Mouse (Mus musculus): ENCODE measurements around the gene Rnf19b. TPM values are rescaled to one million over a fixed set of nuclear protein-coding genes. Genes with fewer than 3 reads are reported as not detected.

The Rnf19b gene
- polyA plus RNA-seq, 1 experiment from 2014 or later = 26.5 TPM

DNA sequence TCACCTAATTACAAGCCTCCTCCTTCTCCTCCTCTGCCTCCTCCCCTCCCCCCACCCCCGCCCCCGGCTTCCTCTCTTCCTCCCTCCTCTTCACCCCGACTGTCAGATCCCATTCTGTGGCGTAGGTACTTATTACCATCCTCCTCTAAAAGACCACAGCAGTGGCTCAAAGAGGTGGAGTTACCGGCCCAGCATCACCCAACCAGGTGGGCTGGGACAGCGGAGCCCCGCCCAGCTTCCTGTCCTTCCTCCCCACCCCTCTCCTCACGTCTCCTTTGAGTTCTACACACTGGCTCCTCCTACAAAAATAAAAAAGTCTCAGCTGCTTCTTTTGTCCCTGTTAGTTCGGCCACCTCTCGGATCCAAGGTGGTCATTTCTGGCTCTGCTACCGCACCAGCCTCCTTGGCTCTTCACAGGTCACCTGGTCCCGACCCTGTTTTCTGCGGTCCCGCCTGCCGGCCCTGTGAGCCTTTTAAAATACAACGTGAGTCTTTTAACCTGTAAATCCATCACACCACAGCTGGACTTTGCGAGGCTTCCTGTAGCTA lies 72.8 kb downstream of the Rnf19b start:
- Histone ChIP-seq H3K9me3 (ENCODE audit: control insufficient read depth, low read length) (no peaks in the 10 kb centered on the region), H3K4me2 (ENCODE audit: low read length) (peak overlapping the region; percentile 30), H3K27me3 (replicated peaks; ENCODE audit: control insufficient read depth, insufficient read depth, low read length) (no peaks in the 10 kb centered on the region; the same call in 1 of the 2 replicates), H3K36me3 (ENCODE audit: control insufficient read depth, insufficient read depth) (no peaks in the 10 kb centered on the region), H3K4me3 (replicated peaks; ENCODE audit: low read length) (peak overlapping the region; percentile 9; the same call in 1 of the 2 replicates), H3K9ac (replicated peaks; ENCODE audit: low read depth, low read length) (0 out of 2 replicates have a peak overlapping the region, but pooled peaks have one; percentile 20), H3K27ac (ENCODE audit: low read length) (no peak overlapping the region), H3K4me1 (replicated peaks; ENCODE audit: control insufficient read depth, insufficient read depth, low read length) (peaks cover 23% of the 10 kb centered on the region)
- 0 out of 2 replicates have a peak, but pooled peaks have one; percentile 47 for ATAC-seq
- 10% methylated on average over 16 of the region's 17 CpGs for WGBS

DNA sequence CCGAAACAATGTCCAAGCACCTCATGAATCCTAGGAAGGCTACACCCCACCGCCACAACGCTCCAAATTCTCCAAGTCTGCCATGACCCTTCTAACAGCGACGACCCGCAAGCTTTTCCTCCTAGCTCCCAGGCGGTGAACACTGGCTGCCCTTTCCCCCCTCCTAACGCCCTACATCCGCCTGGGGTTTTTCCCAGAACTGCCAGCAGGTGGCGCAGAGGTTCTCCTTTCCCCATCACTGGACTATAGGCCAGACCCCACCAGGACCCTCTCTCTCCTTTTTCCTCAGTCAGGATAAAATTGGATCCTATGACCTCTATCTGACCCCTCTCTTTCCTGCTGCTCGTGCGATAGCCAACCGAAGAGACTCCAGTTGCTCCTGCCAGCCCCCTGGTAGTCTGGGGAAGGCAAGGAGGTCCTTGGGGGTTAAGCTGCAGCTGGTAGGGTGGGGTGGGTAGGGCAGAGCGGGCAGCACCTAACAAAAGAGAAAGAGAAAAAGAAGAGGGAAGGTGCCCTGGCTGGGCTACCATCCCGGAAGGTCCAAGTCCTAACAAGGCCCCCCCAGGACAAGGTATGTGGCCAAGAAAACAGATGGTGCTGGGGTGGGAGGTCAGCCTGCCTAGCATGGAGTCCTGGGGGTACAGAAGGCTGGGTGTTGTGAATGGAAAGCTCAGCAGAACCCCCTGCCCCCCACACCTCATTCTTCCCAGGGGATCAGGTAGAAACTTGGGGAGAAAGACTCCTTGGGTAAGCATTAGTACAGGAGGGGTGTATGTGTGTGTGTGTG lies 76.9 kb downstream of the Rnf19b start:
- H3K4me1 ChIP-seq (replicated peaks; ENCODE audit: control insufficient read depth, insufficient read depth, low read length) = peaks cover 17% of the 10 kb centered on the region
- no peak overlapping the region for H3K4me2 ChIP-seq (ENCODE audit: low read length)
- H3K27me3 ChIP-seq (replicated peaks; ENCODE audit: control insufficient read depth, insufficient read depth, low read length) = no peaks in the 10 kb centered on the region; the same call in 1 of the 2 replicates
- no peak overlapping the region for H3K9ac ChIP-seq (replicated peaks; ENCODE audit: low read depth, low read length)
- no peaks in the 10 kb centered on the region for H3K36me3 ChIP-seq (ENCODE audit: control insufficient read depth, insufficient read depth)
- WGBS = 12% methylated on average over 15 of the region's 15 CpGs
- ATAC-seq = peak; percentile 37; the same call in 1 of the 2 replicates
- no peak overlapping the region for H3K4me3 ChIP-seq (replicated peaks; ENCODE audit: low read length)
- H3K27ac ChIP-seq (ENCODE audit: low read length) = no peak overlapping the region
- no peaks in the 10 kb centered on the region for H3K9me3 ChIP-seq (ENCODE audit: control insufficient read depth, low read length)

Other genes starting within 250 kb of the Rnf19b start
- 9.3 and 10.9 TPM in 2 replicates for gene Trim62, start 174.7 kb upstream of the Rnf19b start, polyA plus RNA-seq (2015; fragmentation: Nextera tagmentation; extraction: Ambion mirVana)
- gene Azin2, start 95.8 kb upstream of the Rnf19b start, polyA plus RNA-seq (2015; fragmentation: Nextera tagmentation; extraction: Ambion mirVana) = 9.8 and 10.3 TPM in 2 replicates
- 96.9 and 103 TPM in 2 replicates for gene Ak2, start 66.3 kb upstream of the Rnf19b start, polyA plus RNA-seq (2015; fragmentation: Nextera tagmentation; extraction: Ambion mirVana)
- gene Tmem54, start 47.3 kb downstream of the Rnf19b start, polyA plus RNA-seq (2015; fragmentation: Nextera tagmentation; extraction: Ambion mirVana) = not detected in 2 replicates
- gene Hpca, start 63.8 kb downstream of the Rnf19b start, polyA plus RNA-seq (2015; fragmentation: Nextera tagmentation; extraction: Ambion mirVana) = 57.9 and 63.4 TPM in 2 replicates
- 2.5 and 2.8 TPM in 2 replicates for gene Fndc5, start 78.7 kb downstream of the Rnf19b start, polyA plus RNA-seq (2015; fragmentation: Nextera tagmentation; extraction: Ambion mirVana)
- gene S100pbp, start 131.5 kb downstream of the Rnf19b start, polyA plus RNA-seq (2015; fragmentation: Nextera tagmentation; extraction: Ambion mirVana) = 16.9 and 17.2 TPM in 2 replicates
- 116 and 122 TPM in 2 replicates for gene Yars, start 131.5 kb downstream of the Rnf19b start, polyA plus RNA-seq (2015; fragmentation: Nextera tagmentation; extraction: Ambion mirVana)
- gene C77080, start 203.1 kb downstream of the Rnf19b start, polyA plus RNA-seq (2015; fragmentation: Nextera tagmentation; extraction: Ambion mirVana) = 3.8 and 4.7 TPM in 2 replicates
- gene Sync, start 229.3 kb downstream of the Rnf19b start, polyA plus RNA-seq (2015; fragmentation: Nextera tagmentation; extraction: Ambion mirVana) = 0.31 and 0.38 TPM in 2 replicates